Mouse (Mus musculus): ENCODE results near the gene Ppp1r21. TPM values are rescaled to one million over a fixed set of nuclear protein-coding genes. Genes with fewer than 3 reads are reported as not detected.

Ppp1r21 gene
- polyA plus RNA-seq, 1 experiment from 2014 or later = 34.7 TPM

DNA sequence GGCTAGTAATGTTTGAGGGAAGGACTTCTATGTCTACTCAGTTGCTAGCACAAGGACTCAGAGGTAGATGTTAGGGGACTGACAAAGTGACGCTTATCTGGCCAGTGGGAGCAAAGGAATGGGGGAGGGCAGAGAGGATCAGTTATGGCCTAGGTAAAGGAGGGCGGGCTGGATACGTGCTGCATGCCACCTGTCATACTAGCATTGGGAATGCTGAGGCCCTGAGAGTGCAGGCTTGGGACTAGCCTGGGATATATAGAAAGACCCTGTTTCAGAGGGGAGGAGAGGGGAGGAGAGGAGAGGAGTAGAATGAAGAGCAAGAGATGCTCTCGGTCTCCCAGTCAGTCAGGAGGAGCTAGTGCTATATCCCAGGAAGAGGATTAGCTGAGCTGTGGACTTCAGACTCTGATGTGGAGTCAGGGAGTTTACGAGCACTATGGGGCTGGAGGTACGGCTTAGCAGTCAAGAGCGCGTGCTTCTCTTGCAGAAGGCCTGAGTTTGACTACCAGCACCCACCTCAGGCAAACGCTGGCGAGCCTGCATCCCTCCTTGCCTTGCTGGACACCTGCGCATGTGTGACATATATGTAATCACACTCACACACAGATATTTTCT is 23.7 kb downstream of the Ppp1r21 start:
- H3K27ac ChIP-seq (ENCODE audit: low read depth, low read length) = 0 out of 2 replicates have a peak overlapping the region, but pooled peaks have one; percentile 7
- no peaks in the 10 kb centered on the region for H3K27me3 ChIP-seq (replicated peaks; ENCODE audit: control insufficient read depth, insufficient read depth, low read length)
- H3K9me3 ChIP-seq (replicated peaks; ENCODE audit: control insufficient read depth, low read length) = no peaks in the 10 kb centered on the region
- no peak overlapping the region for H3K4me2 ChIP-seq (ENCODE audit: low read length)
- ATAC-seq (no peak), DNase-seq (ENCODE audit: low spot score) (no peak)
- no peak overlapping the region for H3K9ac ChIP-seq (ENCODE audit: low read length)
- H3K36me3 ChIP-seq (ENCODE audit: control insufficient read depth, insufficient read depth, low read length) = peaks cover 49% of the 10 kb centered on the region
- H3K4me1 ChIP-seq (ENCODE audit: control insufficient read depth, insufficient read depth, low read length) = no peaks in the 10 kb centered on the region
- no peak overlapping the region for H3K4me3 ChIP-seq (ENCODE audit: low read depth, low read length)
- 90% methylated on average over 11 of the region's 11 CpGs for WGBS

DNA sequence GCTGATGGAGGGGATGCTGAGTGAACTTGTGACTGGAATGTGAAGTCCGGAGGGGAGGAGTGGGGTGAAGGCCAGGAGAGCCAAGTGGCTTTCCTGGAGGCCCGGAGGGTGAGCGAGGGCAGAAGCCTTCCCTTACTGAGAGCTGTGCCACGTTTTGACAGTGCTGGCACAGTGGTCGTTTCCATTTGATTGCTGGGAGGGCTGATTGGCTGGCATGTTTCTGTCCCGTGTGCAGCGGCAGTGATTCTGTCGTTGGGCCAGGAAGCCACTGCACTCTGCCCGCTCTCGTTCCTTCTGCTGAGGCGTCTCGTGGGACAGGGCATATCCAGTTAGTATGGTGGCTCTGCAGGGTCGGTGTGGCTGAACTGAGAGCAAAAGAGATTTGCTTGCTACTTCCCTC is 26.3 kb downstream of the Ppp1r21 start:
- no peak overlapping the region for H3K4me2 ChIP-seq (ENCODE audit: low read length)
- H3K27ac ChIP-seq (ENCODE audit: low read depth, low read length) = no peak overlapping the region
- WGBS = 75% methylated on average over 13 of the region's 13 CpGs
- ATAC-seq (no peak), DNase-seq (ENCODE audit: low spot score) (no peak)
- H3K9me3 ChIP-seq (replicated peaks; ENCODE audit: control insufficient read depth, low read length) = no peaks in the 10 kb centered on the region
- H3K9ac ChIP-seq (ENCODE audit: low read length) = no peak overlapping the region
- H3K36me3 ChIP-seq (ENCODE audit: control insufficient read depth, insufficient read depth, low read length) = peaks cover 35% of the 10 kb centered on the region
- H3K4me3 ChIP-seq (ENCODE audit: low read depth, low read length) = no peak overlapping the region
- H3K27me3 ChIP-seq (replicated peaks; ENCODE audit: control insufficient read depth, insufficient read depth, low read length) = no peaks in the 10 kb centered on the region
- no peaks in the 10 kb centered on the region for H3K4me1 ChIP-seq (ENCODE audit: control insufficient read depth, insufficient read depth, low read length)

GRCm38 (mm10) chr17:88556688-88557087 is 26.8 kb downstream of the Ppp1r21 start:
- DNase-seq (ENCODE audit: low spot score) (no peak), ATAC-seq (no peak)
- H3K27ac ChIP-seq (ENCODE audit: low read depth, low read length) = no peak overlapping the region
- 83% methylated on average over 4 of the region's 4 CpGs for WGBS
- no peaks in the 10 kb centered on the region for H3K27me3 ChIP-seq (replicated peaks; ENCODE audit: control insufficient read depth, insufficient read depth, low read length)
- peaks cover 35% of the 10 kb centered on the region for H3K36me3 ChIP-seq (ENCODE audit: control insufficient read depth, insufficient read depth, low read length)
- H3K9me3 ChIP-seq (replicated peaks; ENCODE audit: control insufficient read depth, low read length) = no peaks in the 10 kb centered on the region
- no peak overlapping the region for H3K4me2 ChIP-seq (ENCODE audit: low read length)
- no peak overlapping the region for H3K9ac ChIP-seq (ENCODE audit: low read length)
- H3K4me3 ChIP-seq (ENCODE audit: low read depth, low read length) = no peak overlapping the region
- no peaks in the 10 kb centered on the region for H3K4me1 ChIP-seq (ENCODE audit: control insufficient read depth, insufficient read depth, low read length)

GRCm38 (mm10) chr17:88558168-88558842 is 28.4 kb downstream of the Ppp1r21 start:
- peak; percentile 86 for ATAC-seq
- Histone ChIP-seq H3K27ac (ENCODE audit: low read depth, low read length) (no peak overlapping the region), H3K9me3 (replicated peaks; ENCODE audit: control insufficient read depth, low read length) (no peaks in the 10 kb centered on the region), H3K4me3 (ENCODE audit: low read depth, low read length) (no peak overlapping the region), H3K27me3 (replicated peaks; ENCODE audit: control insufficient read depth, insufficient read depth, low read length) (no peaks in the 10 kb centered on the region), H3K4me2 (ENCODE audit: low read length) (no peak overlapping the region), H3K9ac (ENCODE audit: low read length) (no peak overlapping the region), H3K36me3 (ENCODE audit: control insufficient read depth, insufficient read depth, low read length) (peaks cover 47% of the 10 kb centered on the region), H3K4me1 (ENCODE audit: control insufficient read depth, insufficient read depth, low read length) (no peaks in the 10 kb centered on the region)
- 39% methylated on average over 13 of the region's 13 CpGs for WGBS
- peak; percentile 88 for DNase-seq (ENCODE audit: low spot score)

- H3K27ac ChIP-seq (ENCODE audit: low read depth, low read length) = no peak overlapping the region
- no peak for ATAC-seq
- H3K4me2 ChIP-seq (ENCODE audit: low read length) = no peak overlapping the region
- no peak for DNase-seq (ENCODE audit: low spot score)
- 93% methylated on average over 3 of the region's 3 CpGs for WGBS
- H3K4me1 ChIP-seq (ENCODE audit: control insufficient read depth, insufficient read depth, low read length) = no peaks in the 10 kb centered on the region
- H3K4me3 ChIP-seq (ENCODE audit: low read depth, low read length) = no peak overlapping the region
- H3K36me3 ChIP-seq (ENCODE audit: control insufficient read depth, insufficient read depth, low read length) = peaks cover 44% of the 10 kb centered on the region
- H3K27me3 ChIP-seq (replicated peaks; ENCODE audit: control insufficient read depth, insufficient read depth, low read length) = no peaks in the 10 kb centered on the region
- H3K9me3 ChIP-seq (replicated peaks; ENCODE audit: control insufficient read depth, low read length) = no peaks in the 10 kb centered on the region
- no peak overlapping the region for H3K9ac ChIP-seq (ENCODE audit: low read length)
Measured at GRCm38 (mm10) chr17:88563611-88564010, 33.7 kb downstream of the Ppp1r21 start.

DNA sequence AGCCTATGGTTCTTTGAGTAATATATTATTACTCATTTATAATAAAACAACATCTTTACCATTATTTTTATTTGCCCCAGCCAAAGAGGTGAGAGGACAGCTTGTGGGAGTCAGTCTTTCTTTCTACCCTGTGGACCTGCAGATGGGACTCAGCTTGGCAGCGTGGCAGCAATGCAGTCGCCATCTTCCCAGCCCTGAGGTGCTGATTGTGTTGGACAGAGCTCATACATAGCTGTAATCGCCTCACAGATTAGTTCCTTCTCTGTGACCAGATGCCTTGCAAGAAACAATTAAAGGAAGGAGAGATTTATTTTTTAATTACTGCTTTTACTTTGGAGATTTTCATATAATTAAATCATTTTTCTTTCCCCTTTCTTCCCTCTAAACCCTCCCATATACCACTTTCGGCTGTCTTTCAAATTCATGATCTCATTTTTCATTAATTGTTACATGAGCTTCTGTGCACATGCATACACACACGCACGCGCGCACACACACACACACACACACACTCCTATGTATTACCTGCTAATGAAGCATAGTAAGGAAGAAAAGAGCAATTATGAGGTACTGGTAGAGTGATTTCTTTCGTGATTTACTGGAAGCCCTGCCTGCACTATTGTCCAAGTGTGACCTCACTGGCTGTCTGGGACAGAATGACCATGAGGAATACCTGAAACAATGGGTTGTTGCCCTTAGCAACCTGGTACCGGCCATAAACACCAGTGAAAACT is 40.1 kb downstream of the Ppp1r21 start:
- no peak overlapping the region for H3K9ac ChIP-seq (ENCODE audit: low read length)
- ATAC-seq (peak; percentile 61), DNase-seq (ENCODE audit: low spot score) (peak; percentile 23)
- H3K27me3 ChIP-seq (replicated peaks; ENCODE audit: control insufficient read depth, insufficient read depth, low read length) = no peaks in the 10 kb centered on the region
- no peak overlapping the region for H3K4me2 ChIP-seq (ENCODE audit: low read length)
- no peak overlapping the region for H3K27ac ChIP-seq (ENCODE audit: low read depth, low read length)
- WGBS = 53% methylated on average over 10 of the region's 10 CpGs
- no peak overlapping the region for H3K4me3 ChIP-seq (ENCODE audit: low read depth, low read length)
- no peaks in the 10 kb centered on the region for H3K9me3 ChIP-seq (replicated peaks; ENCODE audit: control insufficient read depth, low read length)
- H3K36me3 ChIP-seq (ENCODE audit: control insufficient read depth, insufficient read depth, low read length) = peaks cover 72% of the 10 kb centered on the region
- H3K4me1 ChIP-seq (ENCODE audit: control insufficient read depth, insufficient read depth, low read length) = no peaks in the 10 kb centered on the region

DNA sequence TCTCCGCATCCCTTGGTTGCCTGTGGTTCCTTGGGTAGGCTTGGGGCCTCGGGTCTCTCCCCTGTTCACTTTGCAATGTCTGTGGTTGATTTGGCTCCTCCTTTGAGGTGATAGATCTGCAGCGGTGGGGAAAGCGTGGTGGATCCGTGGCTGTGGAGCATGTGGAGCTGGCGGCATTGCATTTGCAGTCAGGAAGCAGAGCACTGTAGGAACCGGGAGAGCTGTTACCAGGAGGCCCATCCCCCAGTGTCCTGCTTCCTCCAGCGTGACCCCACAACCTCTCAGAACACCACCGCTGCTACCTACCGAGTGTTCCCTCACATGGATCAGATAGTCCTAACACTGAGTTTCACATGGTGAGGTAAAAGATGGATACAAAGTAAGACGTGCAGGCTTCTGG is 40.9 kb downstream of the Ppp1r21 start:
- H3K4me1 ChIP-seq (ENCODE audit: control insufficient read depth, insufficient read depth, low read length) = no peaks in the 10 kb centered on the region
- no peak overlapping the region for H3K4me2 ChIP-seq (ENCODE audit: low read length)
- no peak for DNase-seq (ENCODE audit: low spot score)
- ATAC-seq = no peak
- H3K9ac ChIP-seq (ENCODE audit: low read length) = no peak overlapping the region
- no peak overlapping the region for H3K27ac ChIP-seq (ENCODE audit: low read depth, low read length)
- H3K36me3 ChIP-seq (ENCODE audit: control insufficient read depth, insufficient read depth, low read length) = peaks cover 71% of the 10 kb centered on the region
- no peak overlapping the region for H3K4me3 ChIP-seq (ENCODE audit: low read depth, low read length)
- H3K27me3 ChIP-seq (replicated peaks; ENCODE audit: control insufficient read depth, insufficient read depth, low read length) = no peaks in the 10 kb centered on the region
- H3K9me3 ChIP-seq (replicated peaks; ENCODE audit: control insufficient read depth, low read length) = no peaks in the 10 kb centered on the region
- WGBS = 89% methylated on average over 11 of the region's 11 CpGs

- Histone ChIP-seq H3K27me3 (replicated peaks; ENCODE audit: control insufficient read depth, insufficient read depth, low read length) (no peaks in the 10 kb centered on the region), H3K27ac (ENCODE audit: low read depth, low read length) (no peak overlapping the region), H3K4me3 (ENCODE audit: low read depth, low read length) (no peak overlapping the region), H3K4me1 (ENCODE audit: control insufficient read depth, insufficient read depth, low read length) (no peaks in the 10 kb centered on the region), H3K36me3 (ENCODE audit: control insufficient read depth, insufficient read depth, low read length) (peaks cover 69% of the 10 kb centered on the region), H3K9ac (ENCODE audit: low read length) (no peak overlapping the region), H3K4me2 (ENCODE audit: low read length) (no peak overlapping the region), H3K9me3 (replicated peaks; ENCODE audit: control insufficient read depth, low read length) (no peaks in the 10 kb centered on the region)
- WGBS = 65% methylated on average over 5 of the region's 5 CpGs
- DNase-seq (ENCODE audit: low spot score) (no peak), ATAC-seq (no peak)
Measured at GRCm38 (mm10) chr17:88574811-88575210, 44.9 kb downstream of the Ppp1r21 start.
